Mouse (Mus musculus) lung, postnatal 0 days (tissue): ENCODE data around the gene Slc18a3. TPM values are rescaled to one million over a fixed set of nuclear protein-coding genes. Genes with fewer than 3 reads are reported as not detected.

Experiments
- ATAC-seq: fragments of 200-750 bp; cut with Nextera tagmentation; 2 replicates; pipeline ENCODE4 v1.8.0; 2017; ENCODE audit warnings: moderate library complexity
- DNase-seq: peaks from one replicate; pipeline ENCODE4 v3.0.0-alpha.2; 2016; ENCODE audit warnings: low spot score
- H3K27ac ChIP-seq: fragments of 300-500 bp; sonication (generic); 2 replicates; pipeline ENCODE4 v1.5.1; 2014; ENCODE audit warnings: antibody characterized with exemption, mild to moderate bottlenecking, low read length, mixed read lengths
- H3K27me3 ChIP-seq: fragments of 300-500 bp; sonication (generic); replicated peaks from 2 replicates; pipeline ENCODE4 v1.6.1; 2014; ENCODE audit warnings: low read length, mixed read lengths; ENCODE audit not compliant: insufficient read depth
- H3K36me3 ChIP-seq: fragments of 300-500 bp; sonication (generic); 2 replicates; pipeline ENCODE4 v1.6.1; 2014; ENCODE audit warnings: low read length, mixed read lengths; ENCODE audit not compliant: insufficient read depth
- H3K4me1 ChIP-seq: fragments of 300-500 bp; sonication (generic); 2 replicates; pipeline ENCODE4 v1.6.1; 2014; ENCODE audit warnings: antibody characterized with exemption, low read depth, low read length, mixed read lengths; ENCODE audit not compliant: insufficient read depth
- H3K4me2 ChIP-seq: fragments of 300-500 bp; sonication (generic); replicated peaks from 2 replicates; pipeline ENCODE4 v1.6.1; 2014; ENCODE audit warnings: low read depth, mild to moderate bottlenecking, low read length, moderate library complexity, mixed read lengths
- H3K4me3 ChIP-seq: fragments of 300-500 bp; sonication (generic); 2 replicates; pipeline ENCODE4 v1.5.1; 2014; ENCODE audit warnings: low read depth, low read length
- H3K9ac ChIP-seq: fragments of 300-500 bp; sonication (generic); replicated peaks from 2 replicates; pipeline ENCODE4 v1.6.1; 2014; ENCODE audit warnings: low read depth, mild to moderate bottlenecking
- H3K9me3 ChIP-seq: fragments of 300-500 bp; sonication (generic); 2 replicates; pipeline ENCODE4 v1.6.1; 2016; ENCODE audit warnings: low read length, mixed read lengths
- CTCF ChIP-seq: IDR thresholded peaks from 2 replicates; pipeline ENCODE4 v1.5.1; 2016; ENCODE audit warnings: antibody characterized with exemption, mild to moderate bottlenecking
- EP300 ChIP-seq: IDR thresholded peaks from 2 replicates; pipeline ENCODE4 v1.6.1; 2016; ENCODE audit warnings: antibody characterized with exemption, mild to moderate bottlenecking, control low read depth
- WGBS: fragments of 180-500 bp; shearing (Covaris S2); extraction: QIAGEN DNeasy Blood & Tissue Kit; methylation state at CpG from one replicate; pipeline ENCODE4 v1.1.7; 2014; 5-methylcytosine and 5-hydroxymethylcytosine counted together
- polyA plus RNA-seq: library from polyadenylated mRNA; unstranded; fragments of >200 nt; fragmentation: Nextera tagmentation; extraction: Ambion mirVana; gene quantifications from 2 replicates; pipeline ENCODE4 v1.2.1, GENCODE M21; 2015

Slc18a3 gene
- polyA plus RNA-seq, 1 experiment from 2014 or later, result not detected

GRCm38 (mm10) chr14:32507216-32507615 lies 42.6 kb upstream of the Slc18a3 start:
- H3K36me3 ChIP-seq, result no peaks in the 10 kb centered on the region
- H3K4me2 ChIP-seq, result no peak overlapping the region
- H3K4me3 ChIP-seq, result no peak overlapping the region
- H3K27ac ChIP-seq, result no peak overlapping the region
- H3K9me3 ChIP-seq, result no peaks in the 10 kb centered on the region
- WGBS, result 54% methylated on average over 4 of the region's 4 CpGs
- no peak for ATAC-seq
- H3K4me1 ChIP-seq, result no peaks in the 10 kb centered on the region
- DNase-seq, result no peak
- H3K27me3 ChIP-seq, result no peaks in the 10 kb centered on the region
- no peak for TF ChIP-seq CTCF
- TF ChIP-seq EP300, result no peak
- no peak overlapping the region for H3K9ac ChIP-seq

- Histone ChIP-seq H3K9ac (no peak overlapping the region), H3K4me2 (no peak overlapping the region), H3K36me3 (no peaks in the 10 kb centered on the region), H3K9me3 (no peaks in the 10 kb centered on the region), H3K4me3 (no peak overlapping the region), H3K4me1 (no peaks in the 10 kb centered on the region), H3K27me3 (no peaks in the 10 kb centered on the region), H3K27ac (no peak overlapping the region)
- DNase-seq (no peak), ATAC-seq (no peak)
- WGBS, result 86% methylated on average over 10 of the region's 10 CpGs
- TF ChIP-seq EP300 (no peak), CTCF (no peak)
These were observed 41.7 kb upstream of the Slc18a3 start for GRCm38 (mm10) chr14:32506329-32506728.

GRCm38 (mm10) chr14:32503897-32504296 lies 39.2 kb upstream of the Slc18a3 start:
- Histone ChIP-seq H3K4me1 (no peaks in the 10 kb centered on the region), H3K4me2 (no peak overlapping the region), H3K4me3 (no peak overlapping the region), H3K27ac (no peak overlapping the region), H3K9me3 (no peaks in the 10 kb centered on the region), H3K9ac (no peak overlapping the region), H3K27me3 (no peaks in the 10 kb centered on the region), H3K36me3 (no peaks in the 10 kb centered on the region)
- DNase-seq (peak; percentile 20), ATAC-seq (no peak; the same call in 1 of the 2 replicates)
- 64% methylated on average over 1 of the region's 1 CpGs for WGBS
- TF ChIP-seq EP300 (no peak), CTCF (no peak)

- Histone ChIP-seq H3K27ac (no peak overlapping the region), H3K9me3 (no peaks in the 10 kb centered on the region), H3K4me1 (no peaks in the 10 kb centered on the region), H3K4me2 (no peak overlapping the region), H3K4me3 (no peak overlapping the region), H3K27me3 (no peaks in the 10 kb centered on the region), H3K9ac (no peak overlapping the region), H3K36me3 (no peaks in the 10 kb centered on the region)
- no peak for TF ChIP-seq EP300
- TF ChIP-seq CTCF, result no peak
- ATAC-seq (no peak), DNase-seq (no peak)
- WGBS, result 75% methylated on average over 9 of the region's 9 CpGs
These were observed 38.4 kb upstream of the Slc18a3 start for GRCm38 (mm10) chr14:32502764-32503688.

- Histone ChIP-seq H3K36me3 (no peaks in the 10 kb centered on the region), H3K9ac (no peak overlapping the region), H3K4me2 (no peak overlapping the region), H3K4me3 (no peak overlapping the region), H3K4me1 (no peaks in the 10 kb centered on the region), H3K9me3 (no peaks in the 10 kb centered on the region), H3K27ac (no peak overlapping the region), H3K27me3 (no peaks in the 10 kb centered on the region)
- 61% methylated on average over 2 of the region's 2 CpGs for WGBS
- TF ChIP-seq CTCF (no peak), EP300 (no peak)
- DNase-seq (no peak), ATAC-seq (no peak)
These were observed 36.7 kb upstream of the Slc18a3 start for GRCm38 (mm10) chr14:32501303-32501702.

- no peak overlapping the region for H3K4me2 ChIP-seq
- no peaks in the 10 kb centered on the region for H3K4me1 ChIP-seq
- no peaks in the 10 kb centered on the region for H3K9me3 ChIP-seq
- H3K4me3 ChIP-seq, result no peak overlapping the region
- no peak for DNase-seq
- 63% methylated on average over 8 of the region's 8 CpGs for WGBS
- no peak for ATAC-seq
- H3K27ac ChIP-seq, result no peak overlapping the region
- no peaks in the 10 kb centered on the region for H3K36me3 ChIP-seq
- TF ChIP-seq CTCF, result no peak
- H3K9ac ChIP-seq, result no peak overlapping the region
- H3K27me3 ChIP-seq, result no peaks in the 10 kb centered on the region
These were observed 31.6 kb upstream of the Slc18a3 start for GRCm38 (mm10) chr14:32496115-32496850.
